Mouse (Mus musculus): ENCODE data around the gene Trim10.

Gene Trim10

GRCm38 (mm10) chr17:36915076-36915475 is 45.7 kb downstream of the Trim10 start:
- DNase-seq: peak; percentile 70

GRCm38 (mm10) chr17:36920239-36920638 is 50.9 kb downstream of the Trim10 start:
- no peak for DNase-seq

- no peak for DNase-seq
Measured at GRCm38 (mm10) chr17:36922715-36923114, 53.3 kb downstream of the Trim10 start.

GRCm38 (mm10) chr17:36923491-36923890 is 54.1 kb downstream of the Trim10 start:
- no peak for DNase-seq
